Mouse (Mus musculus): ENCODE measurements around the gene Neurod2. TPM values are rescaled to one million over a fixed set of nuclear protein-coding genes. Genes with fewer than 3 reads are reported as not detected.

Neurod2 gene
- not detected in 2 replicates for total RNA-seq (2017)

DNA sequence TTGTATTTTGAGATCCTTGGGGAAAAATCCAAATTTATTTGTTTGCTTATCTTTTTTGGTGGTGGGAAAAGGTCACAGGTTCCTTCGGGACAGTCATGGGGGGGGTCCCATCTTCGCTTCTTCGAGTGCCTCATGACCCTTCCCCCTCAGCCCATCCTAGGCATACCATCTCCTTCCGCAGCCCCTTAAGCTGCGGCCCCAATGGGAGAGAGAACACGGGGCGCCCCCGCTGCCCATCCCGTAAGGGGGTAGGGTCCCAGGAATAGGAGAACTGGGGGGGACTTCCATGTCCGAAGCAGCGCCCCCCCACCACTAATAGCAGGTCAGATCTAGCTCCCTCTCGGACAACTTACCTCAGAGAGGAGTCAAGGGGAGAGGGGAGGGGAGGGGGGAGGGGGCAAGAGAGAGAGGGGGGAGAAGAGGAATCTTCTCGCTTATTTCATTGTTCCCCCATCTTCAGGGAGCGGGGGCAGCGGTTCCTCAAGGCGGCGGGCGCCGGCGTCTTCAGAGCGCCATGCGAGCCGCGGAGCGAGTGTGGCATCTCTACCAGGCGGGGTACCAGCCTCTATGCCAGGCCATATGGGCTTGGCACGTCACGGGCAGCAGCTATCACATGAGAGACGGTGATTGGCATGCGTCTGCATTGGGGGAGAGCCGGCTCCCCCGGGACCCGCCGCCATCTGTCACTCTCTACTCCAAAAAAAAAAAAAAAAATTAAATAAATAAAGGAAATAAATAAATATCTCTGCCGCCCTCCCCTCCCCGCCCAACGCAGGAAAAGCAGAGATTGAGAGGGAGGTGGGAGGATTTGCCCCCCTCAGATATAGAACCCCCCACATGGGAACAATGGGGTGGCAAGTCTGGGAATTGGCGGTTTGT is at the start of gene Neurod2:
Gene Neurod2, minus strand, starts transcription at position 568 of the 879 bp plus-strand sequence.
- no peak for ATAC-seq (ENCODE audit: extremely low read depth, insufficient number of reproducible peaks, low FRiP score, poor library complexity, severe bottlenecking)

DNA sequence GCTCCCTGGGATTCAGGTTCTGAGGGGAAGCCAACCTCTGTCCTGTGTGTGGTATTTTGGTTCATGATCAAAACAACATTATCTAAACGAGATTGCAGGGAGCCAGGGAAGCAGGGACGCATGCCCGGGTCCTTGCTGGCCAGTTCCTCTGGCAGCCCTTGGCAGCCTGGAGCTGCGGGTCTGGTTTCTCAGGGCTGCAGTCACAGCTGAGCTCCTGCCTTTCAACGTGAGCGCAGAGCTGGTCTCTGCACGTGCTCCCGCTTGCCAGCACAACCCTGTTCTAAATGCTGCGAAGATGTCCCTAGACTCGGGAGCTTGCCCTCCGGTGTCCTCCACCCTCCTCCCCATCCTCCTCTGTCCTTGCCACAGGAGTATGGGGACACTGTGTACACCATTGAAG is 48.3 kb upstream of the Neurod2 start:
- ATAC-seq (ENCODE audit: extremely low read depth, insufficient number of reproducible peaks, low FRiP score, poor library complexity, severe bottlenecking) = no peak

DNA sequence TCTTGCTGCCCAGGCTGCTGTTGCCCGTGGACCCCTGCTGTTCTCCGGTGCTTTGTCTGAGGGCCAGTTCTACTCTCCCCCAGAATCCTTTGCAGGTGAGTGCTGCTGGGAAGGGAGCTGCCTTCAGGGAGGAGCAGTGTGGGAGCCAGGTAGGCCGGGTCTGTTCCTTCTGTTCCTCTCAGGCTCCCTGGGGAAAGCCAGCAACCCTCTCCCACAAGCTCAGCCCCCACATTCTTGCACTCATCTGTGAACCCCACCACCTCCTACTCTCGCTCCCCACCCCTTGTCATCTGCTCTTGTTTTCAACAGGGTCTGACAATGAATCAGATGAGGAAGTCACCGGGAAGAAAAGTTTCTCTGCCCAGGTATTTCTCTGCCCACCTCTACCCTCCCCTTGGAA is 47.3 kb upstream of the Neurod2 start:
- no peak for ATAC-seq (ENCODE audit: extremely low read depth, insufficient number of reproducible peaks, low FRiP score, poor library complexity, severe bottlenecking)

DNA sequence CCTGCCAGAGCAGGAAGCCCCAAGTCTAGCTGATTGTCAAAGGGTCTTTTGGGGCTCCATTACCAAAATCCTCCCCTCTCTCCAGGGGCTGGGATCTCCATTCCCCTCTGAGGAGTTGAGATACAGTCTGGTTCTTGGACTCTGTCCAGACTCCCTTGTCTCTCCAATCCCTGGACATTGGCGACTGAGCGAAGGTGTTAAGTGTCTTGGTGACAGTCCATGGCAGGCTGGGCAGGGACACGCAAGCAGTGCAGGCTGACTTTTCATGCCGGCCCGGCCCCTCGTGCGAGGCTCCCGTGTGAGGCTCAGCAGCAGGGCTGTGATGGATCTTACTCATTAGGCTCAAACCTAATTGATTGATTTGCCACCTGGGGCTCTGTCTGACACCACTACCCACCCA is 44.8 kb upstream of the Neurod2 start:
- no peak for ATAC-seq (ENCODE audit: extremely low read depth, insufficient number of reproducible peaks, low FRiP score, poor library complexity, severe bottlenecking)

DNA sequence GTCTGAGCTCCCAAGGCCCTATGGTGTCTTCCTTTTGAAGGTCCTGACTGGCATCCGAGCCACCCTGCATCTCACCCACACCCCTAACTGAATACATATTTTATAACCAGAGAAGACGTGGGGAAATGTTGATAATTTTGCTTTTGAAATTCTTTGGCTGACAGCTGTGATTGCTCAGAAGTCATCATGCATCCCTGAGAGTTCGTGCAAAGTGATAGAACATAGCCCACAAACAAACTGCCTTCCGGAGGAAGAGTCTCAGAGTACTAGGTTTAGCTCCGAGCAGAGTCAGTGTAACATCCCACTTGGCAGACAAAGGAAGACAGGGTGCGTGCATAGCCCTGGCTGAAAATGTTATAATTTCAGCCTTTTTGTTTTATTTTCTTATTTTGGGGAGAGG is 43.8 kb upstream of the Neurod2 start:
- no peak for ATAC-seq (ENCODE audit: extremely low read depth, insufficient number of reproducible peaks, low FRiP score, poor library complexity, severe bottlenecking)

DNA sequence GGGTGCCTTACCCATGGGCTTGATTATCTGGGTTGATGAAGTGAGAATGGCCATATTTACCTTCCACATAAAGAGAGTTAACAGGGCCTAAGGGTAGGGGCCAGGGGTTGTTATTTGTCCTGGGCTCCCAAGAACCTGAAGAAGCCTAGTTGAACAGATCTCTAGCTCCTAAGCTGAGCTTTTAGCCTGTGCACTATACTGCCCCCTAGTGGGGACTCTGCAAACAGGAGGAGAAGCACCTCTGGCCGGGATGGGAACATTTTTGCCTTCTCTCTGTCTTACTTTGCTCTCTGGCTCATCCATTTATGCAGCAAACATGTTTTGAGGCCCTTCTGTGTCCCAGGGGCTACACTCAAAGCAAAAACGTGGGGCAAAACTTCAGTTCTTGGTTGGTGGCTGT is 43.0 kb upstream of the Neurod2 start:
- ATAC-seq (ENCODE audit: extremely low read depth, insufficient number of reproducible peaks, low FRiP score, poor library complexity, severe bottlenecking) = peak; percentile 50; the same call in 1 of the 2 replicates

DNA sequence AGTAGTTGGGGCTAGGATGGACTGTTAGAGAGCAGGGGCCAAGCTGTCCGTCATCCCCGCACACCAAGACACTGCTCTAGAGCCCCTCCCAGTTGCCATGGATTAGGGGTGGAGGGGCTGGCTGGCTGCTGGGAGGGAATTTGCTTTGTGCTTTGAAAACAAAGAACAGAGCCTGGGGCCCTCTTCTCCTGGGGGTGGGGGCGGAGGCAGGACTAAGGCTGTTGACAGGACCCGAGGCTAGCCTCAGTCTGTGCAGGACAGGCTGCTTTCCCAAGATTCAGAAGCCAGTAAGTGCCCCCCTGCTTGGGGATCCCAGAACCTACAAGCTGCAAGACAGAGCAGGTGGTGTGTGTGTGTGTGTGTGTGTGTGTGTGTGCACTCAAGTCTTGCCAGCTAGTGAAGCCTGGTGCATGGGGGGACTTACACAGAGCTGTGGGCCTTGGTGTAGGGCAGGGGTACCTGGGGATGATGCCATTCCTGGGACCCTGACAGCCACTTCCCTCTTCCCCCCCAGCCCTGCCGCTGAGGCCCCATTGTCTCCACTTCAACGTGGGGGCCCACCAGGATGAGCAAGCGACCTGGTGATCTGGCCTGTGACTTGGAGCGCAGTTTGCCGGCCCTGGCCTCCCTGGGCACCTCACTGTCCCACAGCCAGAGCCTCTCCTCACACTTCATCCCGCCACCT is 42.2 kb upstream of the Neurod2 start:
- ATAC-seq (ENCODE audit: extremely low read depth, insufficient number of reproducible peaks, low FRiP score, poor library complexity, severe bottlenecking) = no peak

DNA sequence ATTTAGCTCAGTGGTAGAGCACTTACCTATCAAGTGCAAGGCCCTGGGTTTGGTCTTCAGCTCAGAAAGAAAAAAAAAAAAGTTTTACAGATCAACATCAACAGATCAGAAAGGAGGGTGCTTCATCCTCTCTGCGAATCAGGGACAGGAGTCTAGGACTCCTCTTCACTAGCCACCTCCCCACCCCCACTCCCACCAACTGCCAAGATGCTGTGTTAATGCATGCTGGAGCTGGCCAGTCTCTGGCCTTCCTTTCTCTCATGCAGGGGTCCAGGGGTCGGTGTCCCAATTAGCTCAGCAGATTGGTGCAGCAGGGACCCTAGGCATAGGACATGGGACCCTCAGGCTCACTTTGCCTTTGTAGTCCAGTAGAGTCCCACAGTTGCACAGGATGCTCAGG is 41.1 kb upstream of the Neurod2 start:
- ATAC-seq (ENCODE audit: extremely low read depth, insufficient number of reproducible peaks, low FRiP score, poor library complexity, severe bottlenecking) = no peak

DNA sequence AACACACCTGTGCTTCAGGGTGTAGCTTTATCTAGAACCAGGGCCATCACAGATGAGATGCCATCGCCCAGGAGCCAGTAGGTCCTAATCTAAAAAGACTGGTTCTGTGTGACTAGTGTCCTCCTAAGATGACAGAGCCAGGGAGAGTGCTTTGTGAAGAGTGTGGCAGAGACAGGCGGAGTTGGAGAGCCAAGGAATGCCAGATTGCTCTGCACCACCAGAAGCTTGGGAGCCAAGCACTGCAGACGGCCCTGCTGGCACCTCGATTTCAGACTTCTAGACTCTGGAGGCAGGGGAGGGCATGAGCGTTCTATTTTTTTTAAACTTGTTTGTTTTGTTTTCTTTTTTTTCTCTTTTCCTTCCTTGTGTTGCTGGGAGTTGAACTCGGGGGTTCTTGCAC is 39.9 kb upstream of the Neurod2 start:
- no peak for ATAC-seq (ENCODE audit: extremely low read depth, insufficient number of reproducible peaks, low FRiP score, poor library complexity, severe bottlenecking)

DNA sequence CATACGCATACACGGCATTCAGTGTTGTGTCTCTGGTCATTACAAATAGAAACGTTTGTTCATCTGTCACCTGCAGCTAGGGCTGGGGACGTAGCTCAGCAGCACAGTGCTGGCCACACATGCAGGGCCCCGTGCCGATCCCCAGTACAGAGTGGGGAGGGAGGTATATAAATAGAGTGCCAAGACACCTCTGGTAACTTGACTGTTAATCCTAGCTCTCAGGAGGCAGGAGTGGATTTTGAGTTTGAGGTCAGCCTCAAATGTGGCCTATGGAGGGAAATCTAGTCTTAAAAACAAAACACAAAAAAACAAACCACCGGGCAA is 38.4 kb upstream of the Neurod2 start:
- ATAC-seq (ENCODE audit: extremely low read depth, insufficient number of reproducible peaks, low FRiP score, poor library complexity, severe bottlenecking) = no peak

DNA sequence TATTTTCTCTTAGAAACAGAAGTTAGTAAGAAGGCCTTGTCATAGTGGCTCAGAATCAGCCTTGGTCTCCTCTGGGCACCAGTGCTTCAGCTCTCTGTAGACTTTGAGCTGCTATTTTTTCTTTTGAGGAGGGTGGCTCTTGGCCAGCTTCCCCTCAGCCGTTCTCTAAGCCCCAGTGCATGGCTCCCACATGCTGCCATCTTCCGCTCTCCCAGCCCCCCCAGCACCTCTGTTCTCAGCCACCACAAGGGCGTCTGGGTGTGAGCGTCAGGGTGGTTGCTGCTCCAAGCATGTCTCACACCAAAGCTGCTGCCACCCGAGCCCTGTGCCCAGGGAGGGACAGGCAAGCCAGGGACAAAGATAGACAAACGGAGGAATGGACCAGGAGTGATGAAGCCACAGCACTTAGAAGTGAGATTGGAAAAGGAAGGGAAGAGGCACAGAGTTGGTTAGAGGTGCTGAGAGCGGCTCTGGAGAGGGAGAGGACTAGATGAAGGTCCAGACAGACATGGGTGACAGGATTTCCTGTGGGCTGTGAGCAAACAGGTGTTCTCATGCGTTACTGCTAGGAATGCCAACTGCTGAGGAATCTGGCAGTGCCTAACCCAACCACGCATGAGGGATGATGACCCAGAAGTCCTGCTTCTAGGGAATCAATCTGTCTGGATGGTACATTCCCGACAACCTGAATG is 37.9 kb upstream of the Neurod2 start:
- no peak for ATAC-seq (ENCODE audit: extremely low read depth, insufficient number of reproducible peaks, low FRiP score, poor library complexity, severe bottlenecking)

DNA sequence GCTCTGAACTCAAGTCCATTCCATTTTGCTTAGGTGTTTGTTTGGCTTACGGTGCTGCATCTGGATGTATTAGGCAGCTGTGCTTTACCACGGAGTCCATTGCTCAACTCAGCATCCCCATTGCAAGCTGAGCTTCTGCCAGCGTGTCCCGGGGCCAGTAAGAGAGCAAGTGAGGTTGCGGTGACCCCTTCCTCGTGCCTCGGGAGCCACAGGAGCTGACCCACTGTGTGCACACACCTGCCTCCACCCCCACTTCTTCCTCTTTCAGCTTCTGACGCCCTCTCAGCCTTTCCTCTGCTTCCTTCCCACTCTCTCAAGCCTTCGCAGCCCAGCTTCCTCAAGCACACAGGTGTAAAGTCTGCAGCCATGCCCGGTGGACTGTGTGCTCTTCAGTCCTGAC is 36.8 kb upstream of the Neurod2 start:
- peak; percentile 41 for ATAC-seq (ENCODE audit: extremely low read depth, insufficient number of reproducible peaks, low FRiP score, poor library complexity, severe bottlenecking)

DNA sequence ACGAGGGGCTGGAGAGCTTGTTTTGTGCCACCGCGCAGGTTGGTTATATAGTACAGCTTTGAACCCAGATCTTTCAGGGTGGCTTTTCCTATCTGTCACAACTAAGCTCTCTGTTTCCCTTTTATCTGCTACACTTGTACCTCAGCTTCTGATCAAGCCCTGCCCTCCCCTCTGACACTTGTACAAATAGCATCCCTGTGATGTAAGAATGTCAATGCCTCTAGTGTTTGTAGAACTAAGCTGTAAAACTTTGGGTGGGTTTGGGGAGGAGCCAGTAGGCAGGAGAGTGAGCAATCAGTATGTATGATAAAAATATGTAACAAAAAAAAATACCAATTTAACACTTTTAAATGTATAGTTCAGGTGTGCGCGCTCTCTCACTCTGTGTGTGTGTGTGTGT is 35.0 kb upstream of the Neurod2 start:
- ATAC-seq (ENCODE audit: extremely low read depth, insufficient number of reproducible peaks, low FRiP score, poor library complexity, severe bottlenecking) = no peak

DNA sequence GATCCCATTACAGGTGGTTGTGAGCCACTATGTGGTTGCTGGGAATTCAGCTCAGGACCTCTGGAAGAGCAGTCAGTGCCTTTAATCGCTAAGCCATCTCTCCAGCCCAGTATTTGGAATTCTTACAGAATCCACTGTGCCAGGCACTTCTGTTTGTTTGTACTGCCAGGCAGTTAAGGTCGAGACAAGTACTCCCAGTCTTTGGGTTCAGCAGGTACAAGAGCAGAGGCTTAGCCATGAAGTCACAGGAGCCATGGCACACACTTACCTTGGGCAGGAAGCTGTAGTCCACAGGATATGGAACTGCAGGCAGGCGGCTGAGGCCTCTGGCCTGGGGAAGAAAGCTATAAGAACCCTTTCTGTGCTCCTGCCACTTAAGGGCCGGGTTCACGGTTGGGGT is 34.4 kb upstream of the Neurod2 start:
- ATAC-seq (ENCODE audit: extremely low read depth, insufficient number of reproducible peaks, low FRiP score, poor library complexity, severe bottlenecking) = no peak

DNA sequence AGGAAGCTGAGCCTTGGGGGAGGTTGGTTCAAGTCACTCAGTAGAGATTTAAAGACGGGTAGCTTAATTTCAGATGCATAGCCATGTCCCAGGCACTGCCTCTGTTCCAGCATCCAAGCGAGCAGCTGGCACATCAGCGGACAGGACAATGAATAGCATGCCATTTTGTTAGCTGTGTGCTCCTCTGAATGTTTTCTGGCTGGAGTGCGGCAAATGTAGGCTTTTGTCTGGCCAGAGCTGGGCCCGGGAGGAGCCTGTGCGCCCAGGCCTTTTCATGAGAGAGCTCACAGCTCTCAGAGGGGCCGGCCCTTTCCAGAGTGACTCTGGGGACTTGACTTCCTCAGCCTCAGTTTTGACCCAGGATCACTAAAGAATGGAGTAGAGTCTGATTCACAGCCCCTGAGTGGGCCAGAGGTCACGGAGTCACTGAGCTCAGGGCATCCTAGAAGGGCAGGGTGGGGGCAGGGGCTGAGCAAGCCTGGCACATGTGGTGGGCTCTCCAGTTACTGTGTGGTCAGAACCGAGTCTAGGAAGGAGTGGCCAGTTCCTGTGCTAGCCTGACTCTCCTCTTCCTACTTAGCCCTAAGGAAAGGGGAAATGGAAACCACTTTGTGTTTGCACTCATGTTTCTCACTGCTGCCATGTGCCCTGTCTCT is 31.5 kb upstream of the Neurod2 start:
- no peak for ATAC-seq (ENCODE audit: extremely low read depth, insufficient number of reproducible peaks, low FRiP score, poor library complexity, severe bottlenecking)

DNA sequence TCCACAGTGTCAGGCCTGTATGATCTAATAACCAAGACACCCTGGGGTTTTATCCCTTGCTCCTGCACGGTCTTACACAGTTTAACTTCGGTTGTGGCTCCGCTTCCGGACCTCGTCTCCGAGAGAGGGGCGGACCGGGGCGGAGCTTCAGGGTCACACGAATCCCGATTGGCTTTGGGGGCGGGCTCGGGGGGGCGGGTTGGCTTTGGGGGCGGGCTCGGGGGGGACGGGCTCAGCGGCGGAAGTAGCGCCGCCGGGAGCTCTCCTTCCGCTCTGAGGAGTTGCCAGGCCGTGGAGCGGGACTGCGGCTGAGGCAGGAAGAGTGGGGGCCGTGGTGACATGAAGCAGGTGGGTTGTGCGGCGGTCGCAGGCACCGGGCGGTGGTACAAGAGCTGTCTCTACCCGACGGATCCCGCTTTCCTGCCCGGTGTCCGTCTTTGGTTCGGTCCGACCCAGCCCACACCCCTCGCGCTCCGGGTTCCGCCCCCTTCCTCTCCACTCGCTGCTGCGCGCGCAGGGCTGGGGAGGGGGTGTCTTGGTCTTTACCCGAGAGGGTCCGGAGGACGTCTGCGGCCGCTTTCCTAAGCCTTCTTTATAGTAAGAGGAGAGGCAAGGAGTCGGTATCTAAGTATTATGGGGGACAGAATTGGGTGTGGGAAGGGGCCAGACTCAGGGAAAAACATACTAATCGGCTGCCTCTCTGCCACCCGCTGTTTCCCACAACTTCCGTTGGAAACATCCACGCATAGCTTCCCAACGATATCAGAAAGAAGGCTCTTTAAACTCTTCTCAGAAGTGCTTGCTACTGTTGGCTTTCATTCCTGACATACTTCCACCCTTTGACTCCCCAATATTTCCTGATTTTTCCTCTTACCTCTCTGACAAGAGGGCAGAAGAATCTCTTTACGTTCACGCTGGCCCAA is 29.0 kb upstream of the Neurod2 start, which contains the start of gene Stard3:
Gene Stard3, plus strand, starts transcription at position 208 of the 923 bp plus-strand sequence.
- peak; percentile 77 for ATAC-seq (ENCODE audit: extremely low read depth, insufficient number of reproducible peaks, low FRiP score, poor library complexity, severe bottlenecking)

DNA sequence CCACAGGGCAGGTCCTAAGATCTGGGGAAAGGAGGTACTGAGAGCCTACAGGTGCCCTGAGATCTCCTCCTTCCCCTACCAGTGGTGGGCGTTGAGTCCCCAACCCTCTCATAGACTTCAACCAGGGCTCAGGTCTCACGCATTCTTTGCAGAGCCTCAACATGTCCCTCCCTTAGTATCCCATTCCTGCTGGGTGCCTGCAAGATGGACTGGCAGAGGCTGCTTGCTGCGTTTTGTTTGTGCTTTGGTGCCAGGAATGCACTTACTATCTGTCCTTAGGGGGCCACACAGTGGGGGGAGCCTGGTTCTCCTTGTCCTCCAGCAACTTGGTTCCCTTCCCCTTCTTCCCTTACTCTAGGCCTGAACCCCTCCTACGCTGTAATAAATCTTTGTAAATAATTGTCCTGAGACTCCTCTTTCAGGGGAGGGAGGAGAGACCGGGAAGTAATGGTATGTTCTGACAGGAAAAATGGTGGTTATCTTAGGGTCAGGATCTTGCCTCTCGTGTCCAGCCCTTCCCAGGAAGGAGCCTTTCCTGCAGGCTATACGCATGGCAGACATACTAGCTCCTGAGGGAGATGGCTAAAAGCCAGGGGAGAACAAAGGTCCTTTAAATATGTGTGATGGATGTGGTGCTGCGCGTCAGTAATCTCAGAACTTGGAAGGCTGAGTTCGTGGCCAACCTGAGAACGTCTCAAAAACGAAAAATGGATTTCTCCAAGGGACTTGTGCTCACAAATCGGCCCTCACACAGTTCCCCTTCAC is 28.1 kb upstream of the Neurod2 start:
- ATAC-seq (ENCODE audit: extremely low read depth, insufficient number of reproducible peaks, low FRiP score, poor library complexity, severe bottlenecking) = no peak

Measured in neutrophil, adult 5-6 weeks (primary cell).